Mouse (Mus musculus) ES-E14 (cell line): ENCODE measurements around the gene Srek1ip1.

Source experiments
- CHD2 ChIP-seq: IDR thresholded peaks from 2 replicates; pipeline ENCODE4 v1.6.1; 2014; ENCODE audit warnings: mild to moderate bottlenecking, low read depth, low read length, inconsistent platforms
- HCFC1 ChIP-seq: IDR thresholded peaks from 2 replicates; pipeline ENCODE4 v1.6.1; 2012; ENCODE audit warnings: low read length, inconsistent platforms, borderline replicate concordance; ENCODE audit not compliant: insufficient read depth
- MAFK ChIP-seq: IDR thresholded peaks from 2 replicates; pipeline ENCODE4 v1.6.1; 2014; ENCODE audit warnings: mild to moderate bottlenecking, low read depth, low read length, inconsistent platforms; ENCODE audit not compliant: insufficient read depth
- ZC3H11A ChIP-seq: IDR thresholded peaks from 2 replicates; pipeline ENCODE4 v1.6.1; 2012; ENCODE audit warnings: low read depth, mild to moderate bottlenecking, inconsistent platforms, low read length, borderline replicate concordance
- ZNF384 ChIP-seq: IDR thresholded peaks from 2 replicates; pipeline ENCODE4 v1.6.1; 2012; ENCODE audit warnings: low read depth, low read length, inconsistent platforms

GRCm38 (mm10) chr13:104816270-104816634 is 24.0 kb downstream of the Srek1ip1 start:
- no peak for TF ChIP-seq HCFC1
- TF ChIP-seq MAFK = no peak
- TF ChIP-seq CHD2 = no peak
- TF ChIP-seq ZC3H11A = no peak
- no peak for TF ChIP-seq ZNF384
